Mouse (Mus musculus): ENCODE data around the gene Psapl1.

DNA sequence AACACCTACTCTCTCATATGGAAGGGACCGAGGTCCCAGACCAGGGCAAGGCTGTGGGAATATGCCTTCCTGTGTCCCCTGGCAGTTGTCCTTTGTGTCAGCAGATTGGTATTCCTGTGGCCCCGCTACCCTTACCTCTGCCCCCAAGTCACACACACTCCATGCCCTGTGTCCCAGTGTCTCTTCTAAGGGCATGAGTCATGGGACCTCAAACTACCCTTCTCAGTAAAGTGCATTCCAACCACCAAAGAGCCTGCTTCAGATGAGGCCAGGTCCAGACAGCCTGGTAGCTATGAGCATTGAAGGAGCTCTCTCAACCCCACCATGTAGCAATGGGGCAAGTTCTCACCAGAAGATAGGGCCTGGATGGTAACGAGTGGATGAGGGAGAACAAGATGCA lies 25.0 kb upstream of the Psapl1 start:
- TF ChIP-seq GATA1 (IDR thresholded peaks at IDR 0.05; ENCODE audit: low read depth, low read length) (no peak), BHLHE40 (IDR thresholded peaks at IDR 0.05; ENCODE audit: borderline replicate concordance, low read depth, low read length) (no peak), MAFK (IDR thresholded peaks at IDR 0.05; ENCODE audit: borderline replicate concordance, low read depth, low read length) (no peak), POLR2AphosphoS5 (IDR thresholded peaks at IDR 0.05; ENCODE audit: borderline replicate concordance, low read depth, low read length) (no peak), SIN3A (IDR thresholded peaks at IDR 0.05; ENCODE audit: low read length) (no peak), POLR2A (IDR thresholded peaks at IDR 0.05; ENCODE audit: control insufficient read depth in 1 of 2, insufficient read depth in 1 of 2, low read depth in 1 of 2, low read length in 2 of 2, poor library complexity in 1 of 2) (no peak), CTCF (IDR thresholded peaks at IDR 0.05 in 2 of 3, conservative IDR thresholded peaks at IDR 0.05 in 1 of 3; ENCODE audit: control insufficient read depth in 1 of 3, insufficient read depth in 1 of 3, low read depth in 2 of 3, low read length in 3 of 3, poor library complexity in 1 of 3, severe bottlenecking in 1 of 3) (no peak), RCOR1 (IDR thresholded peaks at IDR 0.05; ENCODE audit: low read depth, low read length) (no peak), CHD2 (IDR thresholded peaks at IDR 0.05; ENCODE audit: low read length) (no peak), ETS1 (IDR thresholded peaks at IDR 0.05; ENCODE audit: low read depth, low read length) (no peak), MAZ (IDR thresholded peaks at IDR 0.05; ENCODE audit: low read depth, low read length) (no peak), MAX (IDR thresholded peaks at IDR 0.05; ENCODE audit: low read length) (no peak), ZKSCAN1 (IDR thresholded peaks at IDR 0.05; ENCODE audit: low read depth, low read length) (no peak), HCFC1 (IDR thresholded peaks at IDR 0.05; ENCODE audit: low read depth, low read length) (no peak)
